Mouse (Mus musculus): ENCODE results near the gene Tomm70a. TPM values are rescaled to one million over a fixed set of nuclear protein-coding genes. Genes with fewer than 3 reads are reported as not detected.

Gene Tomm70a
- polyA plus RNA-seq, 2 experiments: 31.1 to 47.6 TPM

- Histone ChIP-seq H3K4me3 (replicated peaks; ENCODE audit: low read length) (no peak overlapping the region), H3K9me3 (ENCODE audit: control insufficient read depth, low read length) (no peaks in the 10 kb centered on the region), H3K4me2 (replicated peaks; ENCODE audit: low read depth, low read length, severe bottlenecking) (no peak overlapping the region), H3K36me3 (ENCODE audit: control insufficient read depth, insufficient read depth, low read length) (no peaks in the 10 kb centered on the region), H3K27me3 (ENCODE audit: control insufficient read depth, insufficient read depth, low read length) (no peaks in the 10 kb centered on the region), H3K4me1 (ENCODE audit: control insufficient read depth, insufficient read depth, low read length) (no peaks in the 10 kb centered on the region), H3K9ac (ENCODE audit: low read depth, low read length, severe bottlenecking) (no peak overlapping the region), H3K27ac (replicated peaks; ENCODE audit: low read depth, low read length) (no peak overlapping the region)
- WGBS: 66% methylated on average over 7 of the region's 7 CpGs
- no peak; the same call in 1 of the 2 replicates for ATAC-seq (ENCODE audit: low FRiP score, low read depth)
- TF ChIP-seq POLR2A (IDR thresholded peaks at IDR 0.05; ENCODE audit: borderline replicate concordance, extremely low read depth, insufficient read depth, insufficient read length): no peak
- DNase-seq (ENCODE audit: low spot score): no peak
Observed at GRCm38 (mm10) chr16:57098468-57099144, 22.9 kb upstream of the Tomm70a start.

DNA sequence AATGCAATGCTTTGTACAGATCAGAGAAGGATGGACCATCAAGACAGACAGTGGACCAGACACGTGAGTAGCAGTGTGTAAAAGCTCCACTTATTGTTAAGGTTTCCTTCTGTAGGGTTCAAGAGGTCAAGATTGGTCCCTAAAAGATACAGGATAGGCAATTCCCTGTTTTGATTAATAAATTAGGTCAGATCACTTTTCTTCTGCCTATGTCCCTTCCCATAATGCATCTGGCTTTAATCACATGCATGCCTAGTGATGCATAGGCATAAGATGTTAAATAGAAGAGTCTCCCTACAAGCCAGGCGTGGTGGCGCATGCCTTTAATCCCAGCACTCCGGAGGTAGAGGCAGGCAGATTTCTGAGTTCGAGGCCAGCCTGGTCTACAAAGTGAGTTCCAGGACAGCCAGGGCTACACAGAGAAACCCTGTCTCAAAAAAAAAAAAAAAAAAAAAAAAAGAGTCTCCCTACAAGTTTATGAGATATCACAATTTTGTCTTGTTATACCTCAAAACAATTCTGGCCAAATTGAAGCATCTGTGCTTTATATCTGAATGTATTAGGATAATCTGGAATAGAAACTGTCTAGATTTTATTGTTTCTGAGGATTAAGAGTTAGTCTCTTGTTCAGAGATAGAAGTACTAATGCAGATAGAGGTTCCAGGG is 21.8 kb upstream of the Tomm70a start:
- no peaks in the 10 kb centered on the region for H3K4me1 ChIP-seq (ENCODE audit: control insufficient read depth, insufficient read depth, low read length)
- no peaks in the 10 kb centered on the region for H3K36me3 ChIP-seq (ENCODE audit: control insufficient read depth, insufficient read depth, low read length)
- H3K9me3 ChIP-seq (ENCODE audit: control insufficient read depth, low read length): no peaks in the 10 kb centered on the region
- H3K4me3 ChIP-seq (replicated peaks; ENCODE audit: low read length): no peak overlapping the region
- no peak overlapping the region for H3K4me2 ChIP-seq (replicated peaks; ENCODE audit: low read depth, low read length, severe bottlenecking)
- no peak for DNase-seq (ENCODE audit: low spot score)
- TF ChIP-seq POLR2A (IDR thresholded peaks at IDR 0.05; ENCODE audit: borderline replicate concordance, extremely low read depth, insufficient read depth, insufficient read length): no peak
- H3K27me3 ChIP-seq (ENCODE audit: control insufficient read depth, insufficient read depth, low read length): no peaks in the 10 kb centered on the region
- no peak overlapping the region for H3K27ac ChIP-seq (replicated peaks; ENCODE audit: low read depth, low read length)
- ATAC-seq (ENCODE audit: low FRiP score, low read depth): no peak
- H3K9ac ChIP-seq (ENCODE audit: low read depth, low read length, severe bottlenecking): no peak overlapping the region
- 69% methylated on average over 5 of the region's 5 CpGs for WGBS

DNA sequence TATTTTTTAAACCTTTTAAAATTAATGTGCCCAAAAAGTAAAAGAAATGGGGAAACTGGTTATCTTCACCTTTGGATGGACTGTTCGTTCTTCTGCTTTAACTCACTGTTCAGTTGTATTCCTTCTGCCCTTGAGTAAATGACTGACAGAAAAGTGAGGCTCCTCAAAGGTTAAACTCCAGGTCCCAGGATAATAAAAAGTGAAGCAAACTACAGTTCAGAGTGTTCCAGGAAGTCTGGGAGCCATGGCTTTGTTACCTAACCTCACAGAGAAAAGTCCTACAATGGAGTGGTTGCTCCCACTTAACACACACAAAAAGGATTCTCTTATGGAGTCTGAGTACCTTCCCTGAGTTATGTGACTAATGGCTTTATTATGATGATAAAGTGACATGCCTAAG is 20.3 kb upstream of the Tomm70a start:
- ATAC-seq (ENCODE audit: low FRiP score, low read depth): no peak

GRCm38 (mm10) chr16:57106185-57106960 is 15.1 kb upstream of the Tomm70a start:
- no peaks in the 10 kb centered on the region for H3K9me3 ChIP-seq (ENCODE audit: control insufficient read depth, low read length)
- H3K4me2 ChIP-seq (replicated peaks; ENCODE audit: low read depth, low read length, severe bottlenecking): no peak overlapping the region
- no peaks in the 10 kb centered on the region for H3K27me3 ChIP-seq (ENCODE audit: control insufficient read depth, insufficient read depth, low read length)
- H3K4me3 ChIP-seq (replicated peaks; ENCODE audit: low read length): no peak overlapping the region
- H3K4me1 ChIP-seq (ENCODE audit: control insufficient read depth, insufficient read depth, low read length): no peaks in the 10 kb centered on the region
- no peak overlapping the region for H3K9ac ChIP-seq (ENCODE audit: low read depth, low read length, severe bottlenecking)
- no peak for ATAC-seq (ENCODE audit: low FRiP score, low read depth)
- H3K27ac ChIP-seq (replicated peaks; ENCODE audit: low read depth, low read length): no peak overlapping the region
- DNase-seq (ENCODE audit: low spot score): no peak
- 79% methylated on average over 5 of the region's 5 CpGs for WGBS
- H3K36me3 ChIP-seq (ENCODE audit: control insufficient read depth, insufficient read depth, low read length): no peaks in the 10 kb centered on the region
- TF ChIP-seq POLR2A (IDR thresholded peaks at IDR 0.05; ENCODE audit: borderline replicate concordance, extremely low read depth, insufficient read depth, insufficient read length): no peak

More for the DNA sequence above, 20.3 kb upstream of the Tomm70a start:
- no peak for TF ChIP-seq POLR2A (IDR thresholded peaks at IDR 0.05; ENCODE audit: borderline replicate concordance, extremely low read depth, insufficient read depth, insufficient read length)
- Histone ChIP-seq H3K9ac (ENCODE audit: low read depth, low read length, severe bottlenecking) (no peak overlapping the region), H3K27me3 (ENCODE audit: control insufficient read depth, insufficient read depth, low read length) (no peaks in the 10 kb centered on the region), H3K4me3 (replicated peaks; ENCODE audit: low read length) (no peak overlapping the region), H3K36me3 (ENCODE audit: control insufficient read depth, insufficient read depth, low read length) (no peaks in the 10 kb centered on the region), H3K4me2 (replicated peaks; ENCODE audit: low read depth, low read length, severe bottlenecking) (no peak overlapping the region), H3K9me3 (ENCODE audit: control insufficient read depth, low read length) (no peaks in the 10 kb centered on the region), H3K27ac (replicated peaks; ENCODE audit: low read depth, low read length) (no peak overlapping the region), H3K4me1 (ENCODE audit: control insufficient read depth, insufficient read depth, low read length) (no peaks in the 10 kb centered on the region)
- WGBS: 85% methylated on average over 1 of the region's 1 CpGs
- no peak for DNase-seq (ENCODE audit: low spot score)

DNA sequence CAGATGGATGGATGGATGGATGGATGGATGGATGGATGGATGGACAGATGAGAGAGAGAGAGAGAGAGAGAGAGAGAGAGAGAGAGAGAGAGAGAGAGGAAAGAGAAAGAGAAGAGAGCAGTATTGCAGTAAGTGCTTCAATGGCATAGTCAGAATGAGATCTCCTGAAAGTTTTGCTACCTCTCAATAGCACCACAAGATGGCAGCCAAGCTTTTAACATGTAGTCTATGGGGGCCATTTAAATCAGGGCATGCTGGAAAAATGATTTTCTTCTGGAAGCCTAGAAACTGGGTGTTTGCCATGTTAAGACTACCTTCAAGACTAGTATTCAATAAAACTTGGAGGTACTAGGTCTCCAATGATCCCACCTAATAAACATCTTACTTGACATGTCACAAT is 5.4 kb upstream of the Tomm70a start:
- H3K4me2 ChIP-seq (replicated peaks; ENCODE audit: low read depth, low read length, severe bottlenecking): no peak overlapping the region
- no peaks in the 10 kb centered on the region for H3K4me1 ChIP-seq (ENCODE audit: control insufficient read depth, insufficient read depth, low read length)
- no peaks in the 10 kb centered on the region for H3K9me3 ChIP-seq (ENCODE audit: control insufficient read depth, low read length)
- no peak overlapping the region for H3K9ac ChIP-seq (ENCODE audit: low read depth, low read length, severe bottlenecking)
- H3K27me3 ChIP-seq (ENCODE audit: control insufficient read depth, insufficient read depth, low read length): no peaks in the 10 kb centered on the region
- no peak overlapping the region for H3K4me3 ChIP-seq (replicated peaks; ENCODE audit: low read length)
- no peak overlapping the region for H3K27ac ChIP-seq (replicated peaks; ENCODE audit: low read depth, low read length)
- no peaks in the 10 kb centered on the region for H3K36me3 ChIP-seq (ENCODE audit: control insufficient read depth, insufficient read depth, low read length)
- TF ChIP-seq POLR2A (IDR thresholded peaks at IDR 0.05; ENCODE audit: borderline replicate concordance, extremely low read depth, insufficient read depth, insufficient read length): no peak
- no peak for ATAC-seq (ENCODE audit: low FRiP score, low read depth)
- DNase-seq (ENCODE audit: low spot score): peak; percentile 73
